Mouse (Mus musculus): ENCODE data around the gene Fblim1. TPM values are rescaled to one million over a fixed set of nuclear protein-coding genes. Genes with fewer than 3 reads are reported as not detected.

The Fblim1 gene
- total and polyA plus RNA-seq, 2 experiments from 2014 or later: 57.5 to 61.5 TPM

- Histone ChIP-seq H3K4me2 (ENCODE audit: low read depth, low read length) (no peak overlapping the region), H3K27me3 (ENCODE audit: control insufficient read depth, insufficient read depth, low read length) (no peaks in the 10 kb centered on the region), H3K4me3 (ENCODE audit: low read depth, low read length) (no peak overlapping the region), H3K4me1 (ENCODE audit: control insufficient read depth, insufficient read depth) (peaks cover 34% of the 10 kb centered on the region), H3K27ac (ENCODE audit: low read depth) (peak overlapping the region; percentile 34; the same call in 1 of the 2 replicates), H3K36me3 (replicated peaks; ENCODE audit: control insufficient read depth, insufficient read depth, low read length) (peaks cover 18% of the 10 kb centered on the region), H3K9ac (replicated peaks; ENCODE audit: low read depth, low read length) (no peak overlapping the region), H3K9me3 (replicated peaks; ENCODE audit: control insufficient read depth, low read length) (no peaks in the 10 kb centered on the region)
- ATAC-seq (ENCODE audit: insufficient read depth, low read depth) (no peak), DNase-seq (ENCODE audit: low spot score) (no peak)
- WGBS: 59% methylated on average over 6 of the region's 6 CpGs
- TF ChIP-seq CTCF (IDR thresholded peaks at IDR 0.05; ENCODE audit: low read depth) (no peak), EP300 (IDR thresholded peaks at IDR 0.05; ENCODE audit: low read depth) (no peak)
These were observed 43.3 kb upstream of the Fblim1 start for GRCm38 (mm10) chr4:141649244-141649643.

- Histone ChIP-seq H3K9ac (replicated peaks; ENCODE audit: low read depth, low read length) (no peak overlapping the region; the same call in 1 of the 2 replicates), H3K9me3 (replicated peaks; ENCODE audit: control insufficient read depth, low read length) (no peaks in the 10 kb centered on the region), H3K4me2 (ENCODE audit: low read depth, low read length) (no peak overlapping the region), H3K27me3 (ENCODE audit: control insufficient read depth, insufficient read depth, low read length) (no peaks in the 10 kb centered on the region), H3K4me1 (ENCODE audit: control insufficient read depth, insufficient read depth) (peaks cover 35% of the 10 kb centered on the region), H3K27ac (ENCODE audit: low read depth) (peak overlapping the region; percentile 54), H3K36me3 (replicated peaks; ENCODE audit: control insufficient read depth, insufficient read depth, low read length) (peaks cover 13% of the 10 kb centered on the region), H3K4me3 (ENCODE audit: low read depth, low read length) (no peak overlapping the region)
- WGBS: 53% methylated on average over 5 of the region's 5 CpGs
- no peak for DNase-seq (ENCODE audit: low spot score)
- TF ChIP-seq CTCF (IDR thresholded peaks at IDR 0.05; ENCODE audit: low read depth) (no peak), EP300 (IDR thresholded peaks at IDR 0.05; ENCODE audit: low read depth) (no peak)
- ATAC-seq (ENCODE audit: insufficient read depth, low read depth): no peak
These were observed 42.4 kb upstream of the Fblim1 start for GRCm38 (mm10) chr4:141648262-141648661.

GRCm38 (mm10) chr4:141647187-141647586 lies 41.3 kb upstream of the Fblim1 start:
- Histone ChIP-seq H3K4me1 (ENCODE audit: control insufficient read depth, insufficient read depth) (peaks cover 37% of the 10 kb centered on the region), H3K27me3 (ENCODE audit: control insufficient read depth, insufficient read depth, low read length) (no peaks in the 10 kb centered on the region), H3K4me2 (ENCODE audit: low read depth, low read length) (no peak overlapping the region), H3K27ac (ENCODE audit: low read depth) (no peak overlapping the region), H3K9ac (replicated peaks; ENCODE audit: low read depth, low read length) (no peak overlapping the region), H3K36me3 (replicated peaks; ENCODE audit: control insufficient read depth, insufficient read depth, low read length) (peaks cover 12% of the 10 kb centered on the region), H3K4me3 (ENCODE audit: low read depth, low read length) (no peak overlapping the region), H3K9me3 (replicated peaks; ENCODE audit: control insufficient read depth, low read length) (no peaks in the 10 kb centered on the region)
- TF ChIP-seq CTCF (IDR thresholded peaks at IDR 0.05; ENCODE audit: low read depth) (no peak), EP300 (IDR thresholded peaks at IDR 0.05; ENCODE audit: low read depth) (no peak)
- 88% methylated on average over 3 of the region's 3 CpGs for WGBS
- ATAC-seq (ENCODE audit: insufficient read depth, low read depth) (no peak), DNase-seq (ENCODE audit: low spot score) (no peak)

GRCm38 (mm10) chr4:141645988-141646387 lies 40.1 kb upstream of the Fblim1 start:
- no peak overlapping the region for H3K4me2 ChIP-seq (ENCODE audit: low read depth, low read length)
- H3K9ac ChIP-seq (replicated peaks; ENCODE audit: low read depth, low read length): no peak overlapping the region
- H3K36me3 ChIP-seq (replicated peaks; ENCODE audit: control insufficient read depth, insufficient read depth, low read length): peaks cover 19% of the 10 kb centered on the region
- H3K4me1 ChIP-seq (ENCODE audit: control insufficient read depth, insufficient read depth): peaks cover 42% of the 10 kb centered on the region
- H3K4me3 ChIP-seq (ENCODE audit: low read depth, low read length): no peak overlapping the region
- no peaks in the 10 kb centered on the region for H3K9me3 ChIP-seq (replicated peaks; ENCODE audit: control insufficient read depth, low read length)
- ATAC-seq (ENCODE audit: insufficient read depth, low read depth) (no peak), DNase-seq (ENCODE audit: low spot score) (no peak)
- H3K27me3 ChIP-seq (ENCODE audit: control insufficient read depth, insufficient read depth, low read length): no peaks in the 10 kb centered on the region
- no peak for TF ChIP-seq CTCF (IDR thresholded peaks at IDR 0.05; ENCODE audit: low read depth)
- no peak for TF ChIP-seq EP300 (IDR thresholded peaks at IDR 0.05; ENCODE audit: low read depth)
- no peak overlapping the region for H3K27ac ChIP-seq (ENCODE audit: low read depth)
- WGBS: 92% methylated on average over 8 of the region's 8 CpGs

- no peak overlapping the region for H3K9ac ChIP-seq (replicated peaks; ENCODE audit: low read depth, low read length)
- H3K4me2 ChIP-seq (ENCODE audit: low read depth, low read length): peak overlapping the region; percentile 7; the same call in 1 of the 2 replicates
- H3K27ac ChIP-seq (ENCODE audit: low read depth): peak overlapping the region; percentile 91
- H3K4me1 ChIP-seq (ENCODE audit: control insufficient read depth, insufficient read depth): peaks cover 29% of the 10 kb centered on the region
- no peaks in the 10 kb centered on the region for H3K9me3 ChIP-seq (replicated peaks; ENCODE audit: control insufficient read depth, low read length)
- DNase-seq (ENCODE audit: low spot score) (peak; percentile 95), ATAC-seq (ENCODE audit: insufficient read depth, low read depth) (peak; percentile 88)
- H3K4me3 ChIP-seq (ENCODE audit: low read depth, low read length): no peak overlapping the region
- TF ChIP-seq EP300 (IDR thresholded peaks at IDR 0.05; ENCODE audit: low read depth) (peak; percentile 93), CTCF (IDR thresholded peaks at IDR 0.05; ENCODE audit: low read depth) (no peak)
- peaks cover 44% of the 10 kb centered on the region for H3K36me3 ChIP-seq (replicated peaks; ENCODE audit: control insufficient read depth, insufficient read depth, low read length)
- no peaks in the 10 kb centered on the region for H3K27me3 ChIP-seq (ENCODE audit: control insufficient read depth, insufficient read depth, low read length)
- WGBS: 8% methylated on average over 7 of the region's 7 CpGs
These were observed 37.4 kb upstream of the Fblim1 start for GRCm38 (mm10) chr4:141643118-141643855.

Data from heart, postnatal 0 days (tissue).